Mouse (Mus musculus): ENCODE results near the gene Agpat4. TPM values are rescaled to one million over a fixed set of nuclear protein-coding genes. Genes with fewer than 3 reads are reported as not detected.

Agpat4 gene
- polyA plus RNA-seq (2021; fragmentation: Nextera tagmentation), result 62.3 and 64.0 TPM in 2 replicates
- long read RNA-seq, experiment 1, transcript Agpat4-201 (9 exons, 1,915 nt), result major isoform, 401 of 450 reads
- long read RNA-seq, experiment 1, partial matches to known transcripts, result 15 of 450 reads
- long read RNA-seq, experiment 1, other reads (novel, unspliced or antisense), result 34 of 450 reads
- long read RNA-seq, experiment 2, transcript Agpat4-201 (9 exons, 1,915 nt), result major isoform, 75 of 104 reads
- long read RNA-seq, experiment 2, partial matches to known transcripts, result 17 of 104 reads
- long read RNA-seq, experiment 2, other reads (novel, unspliced or antisense), result 11 of 104 reads

DNA sequence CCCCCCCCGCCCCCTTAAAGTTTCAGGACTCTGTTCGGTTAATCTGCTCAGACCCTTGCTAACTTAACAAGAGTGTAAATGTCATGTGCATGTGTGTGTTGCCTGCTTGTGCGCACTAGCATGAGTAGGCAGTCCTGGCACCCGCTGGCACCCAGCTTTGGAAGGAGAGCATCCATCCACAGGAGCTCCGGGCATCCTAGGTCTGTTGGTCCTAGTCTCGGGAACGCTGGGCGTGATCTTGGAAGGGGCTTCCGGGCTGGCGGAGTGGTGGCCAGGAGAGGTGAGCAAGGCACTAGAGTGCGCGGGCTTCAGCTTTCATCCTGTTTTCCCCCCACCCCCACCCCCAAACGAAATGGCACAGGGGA is at the start of gene Agpat4:
TSS of gene Agpat4 (plus strand) at position 144 of the 365 bp plus-strand sequence.

Other genes starting within 250 kb of the Agpat4 start
- 16.8 and 22.4 TPM in 2 replicates for gene Map3k4, start 200.1 kb downstream of the Agpat4 start, polyA plus RNA-seq (2021; fragmentation: Nextera tagmentation)